Mouse (Mus musculus): ENCODE measurements around the gene Olfr164. TPM values are rescaled to one million over a fixed set of nuclear protein-coding genes. Genes with fewer than 3 reads are reported as not detected.

The Olfr164 gene
- polyA plus RNA-seq (2012; fragmentation: generic; extraction: Trizol): not detected
- long read RNA-seq, experiment 1: 0 reads
- long read RNA-seq, experiment 2: 0 reads

DNA sequence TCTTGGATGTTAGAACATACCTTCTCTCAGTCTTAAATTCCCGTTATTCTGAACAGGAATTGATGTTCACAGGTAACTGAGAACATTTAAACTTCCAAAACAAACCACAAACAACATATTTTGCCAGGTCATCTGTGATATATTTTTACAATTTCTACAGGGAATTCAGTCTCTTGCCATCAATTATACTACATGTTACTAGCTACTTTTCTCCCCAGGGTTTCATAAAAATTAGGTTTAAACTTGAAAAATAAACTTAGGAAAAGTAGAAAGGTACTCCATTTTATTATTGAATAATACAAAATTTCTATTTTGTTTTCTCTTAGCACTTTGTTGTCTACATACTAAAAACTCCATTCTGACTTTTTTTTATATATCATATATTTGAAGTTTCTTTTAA, at the start of gene Olfr164:
Gene Olfr164, minus strand, starts transcription at position 101 of the 400 bp plus-strand sequence.
- TF ChIP-seq CTCF (IDR thresholded peaks at IDR 0.05; ENCODE audit: control insufficient read depth, insufficient read depth, insufficient read length): no peak
- TF ChIP-seq MAX (IDR thresholded peaks at IDR 0.05): no peak
- TF ChIP-seq CEBPB (IDR thresholded peaks at IDR 0.05; ENCODE audit: low read depth): no peak
- TF ChIP-seq MYOD1 (IDR thresholded peaks at IDR 0.05; ENCODE audit: control insufficient read depth, insufficient read length, low read depth): no peak
- no peak for TF ChIP-seq MYOG (IDR thresholded peaks at IDR 0.05; ENCODE audit: control insufficient read depth, extremely low read depth, insufficient read length)
- no peak for TF ChIP-seq FOSL1 (IDR thresholded peaks at IDR 0.05; ENCODE audit: insufficient read depth, low read length, poor library complexity, severe bottlenecking)
- TF ChIP-seq USF1 (IDR thresholded peaks at IDR 0.05; ENCODE audit: low read depth): no peak
- Histone ChIP-seq H3K27me3 (ENCODE audit: control insufficient read depth, insufficient read depth, insufficient read length) (no peaks in the 10 kb centered on the region), H3ac (ENCODE audit: control insufficient read depth, insufficient read length, low read depth) (no peak within 1 kb of the TSS), H3K79me2 (ENCODE audit: control insufficient read depth, insufficient read depth) (no peaks in the 10 kb centered on the region), H3K79me3 (ENCODE audit: low read depth) (no peaks in the 10 kb centered on the region), H3K4me3 (ENCODE audit: insufficient read depth, poor library complexity, severe bottlenecking) (no peak within 1 kb of the TSS), H3K36me3 (ENCODE audit: control insufficient read depth, insufficient read depth) (no peaks in the 10 kb centered on the region)

DNA sequence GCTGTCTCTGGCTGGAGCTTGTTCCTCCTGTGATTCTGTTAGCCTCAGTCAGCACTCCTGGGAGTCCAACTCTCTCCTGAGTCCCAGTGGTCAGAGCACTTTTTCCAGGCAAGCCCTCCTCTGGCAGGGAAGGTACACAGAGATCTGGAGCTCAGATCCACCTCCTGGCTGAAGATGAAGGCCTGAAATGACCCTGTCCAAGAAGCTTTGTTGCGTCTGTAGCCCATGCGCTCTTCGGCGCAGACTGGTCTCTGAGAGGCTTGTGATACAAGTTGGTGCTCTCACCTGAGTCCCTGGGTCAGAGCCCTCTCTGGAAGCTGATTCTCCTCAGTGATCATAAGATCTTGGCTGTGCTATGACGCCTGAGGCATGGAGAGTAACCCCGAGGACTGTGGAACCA, 35.2 kb upstream of the Olfr164 start:
- H3K36me3 ChIP-seq (ENCODE audit: control insufficient read depth, insufficient read depth): no peaks in the 10 kb centered on the region

DNA sequence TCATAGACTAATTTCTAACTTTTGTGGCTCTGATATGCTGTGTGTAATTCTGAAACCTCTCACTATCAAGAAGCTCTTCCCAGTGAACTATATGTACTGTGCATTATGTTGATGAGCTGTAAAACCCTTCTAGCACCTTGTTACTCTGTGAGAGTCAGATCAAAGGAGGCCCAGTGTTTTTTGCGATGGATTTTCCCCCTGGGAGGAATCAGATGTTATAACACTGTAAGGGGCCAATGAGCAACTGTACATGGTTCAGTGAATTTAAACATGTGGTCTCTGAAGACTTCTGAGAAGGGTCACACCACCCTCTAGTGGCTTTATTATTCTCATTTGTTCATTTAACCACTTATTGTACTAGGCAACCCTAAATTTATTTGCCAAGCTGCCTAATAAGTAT, 50.6 kb downstream of the Olfr164 start:
- Histone ChIP-seq H3K79me2 (ENCODE audit: control insufficient read depth, insufficient read depth) (no peaks in the 10 kb centered on the region), H3ac (ENCODE audit: control insufficient read depth, insufficient read length, low read depth) (no peak overlapping the region), H3K27me3 (ENCODE audit: control insufficient read depth, insufficient read depth, insufficient read length) (no peaks in the 10 kb centered on the region), H3K79me3 (ENCODE audit: low read depth) (no peaks in the 10 kb centered on the region), H3K36me3 (ENCODE audit: control insufficient read depth, insufficient read depth) (no peaks in the 10 kb centered on the region), H3K4me3 (ENCODE audit: insufficient read depth, poor library complexity, severe bottlenecking) (no peak overlapping the region)
- TF ChIP-seq FOSL1 (IDR thresholded peaks at IDR 0.05; ENCODE audit: insufficient read depth, low read length, poor library complexity, severe bottlenecking): no peak

More for the DNA sequence above, 35.2 kb upstream of the Olfr164 start:
- Histone ChIP-seq H3ac (ENCODE audit: control insufficient read depth, insufficient read length, low read depth) (no peak overlapping the region), H3K79me3 (ENCODE audit: low read depth) (no peaks in the 10 kb centered on the region), H3K4me3 (ENCODE audit: insufficient read depth, poor library complexity, severe bottlenecking) (no peak overlapping the region), H3K79me2 (ENCODE audit: control insufficient read depth, insufficient read depth) (no peaks in the 10 kb centered on the region), H3K27me3 (ENCODE audit: control insufficient read depth, insufficient read depth, insufficient read length) (no peaks in the 10 kb centered on the region)
- TF ChIP-seq CTCF (IDR thresholded peaks at IDR 0.05; ENCODE audit: control insufficient read depth, insufficient read depth, insufficient read length) (no peak), MYOD1 (IDR thresholded peaks at IDR 0.05; ENCODE audit: control insufficient read depth, insufficient read length, low read depth) (no peak), FOSL1 (IDR thresholded peaks at IDR 0.05; ENCODE audit: insufficient read depth, low read length, poor library complexity, severe bottlenecking) (no peak), MYOG (IDR thresholded peaks at IDR 0.05; ENCODE audit: control insufficient read depth, extremely low read depth, insufficient read length) (no peak), MAX (IDR thresholded peaks at IDR 0.05) (no peak), USF1 (IDR thresholded peaks at IDR 0.05; ENCODE audit: low read depth) (no peak), CEBPB (IDR thresholded peaks at IDR 0.05; ENCODE audit: low read depth) (no peak)

DNA sequence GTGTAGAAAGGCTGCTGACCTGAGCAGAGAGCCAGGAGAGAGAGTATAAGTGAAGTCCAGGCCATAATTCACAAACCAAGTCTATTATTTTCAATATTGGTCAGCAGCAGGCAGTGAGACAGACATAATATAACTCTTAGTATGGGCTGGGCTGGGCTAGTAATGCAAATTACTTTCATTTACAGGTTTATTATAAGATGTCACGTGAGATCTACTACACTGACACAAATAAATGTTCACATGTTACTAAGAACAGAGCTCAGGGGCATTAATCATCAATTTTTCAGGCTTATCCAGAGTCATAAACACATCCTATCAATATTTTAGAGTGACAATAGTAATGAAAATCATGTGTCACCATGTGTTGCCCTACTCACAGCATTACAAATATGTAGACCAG, 53.1 kb downstream of the Olfr164 start:
- no peaks in the 10 kb centered on the region for H3K36me3 ChIP-seq (ENCODE audit: control insufficient read depth, insufficient read depth)
- no peaks in the 10 kb centered on the region for H3K79me2 ChIP-seq (ENCODE audit: control insufficient read depth, insufficient read depth)
- H3K4me3 ChIP-seq (ENCODE audit: insufficient read depth, poor library complexity, severe bottlenecking): no peak overlapping the region
- H3K27me3 ChIP-seq (ENCODE audit: control insufficient read depth, insufficient read depth, insufficient read length): no peaks in the 10 kb centered on the region
- H3ac ChIP-seq (ENCODE audit: control insufficient read depth, insufficient read length, low read depth): no peak overlapping the region
- no peaks in the 10 kb centered on the region for H3K79me3 ChIP-seq (ENCODE audit: low read depth)
- TF ChIP-seq USF1 (IDR thresholded peaks at IDR 0.05; ENCODE audit: low read depth): no peak
- no peak for TF ChIP-seq MYOG (IDR thresholded peaks at IDR 0.05; ENCODE audit: control insufficient read depth, extremely low read depth, insufficient read length)
- TF ChIP-seq MYOD1 (IDR thresholded peaks at IDR 0.05; ENCODE audit: control insufficient read depth, insufficient read length, low read depth): no peak
- no peak for TF ChIP-seq MAX (IDR thresholded peaks at IDR 0.05)
- TF ChIP-seq CTCF (IDR thresholded peaks at IDR 0.05; ENCODE audit: control insufficient read depth, insufficient read depth, insufficient read length): no peak
- TF ChIP-seq CEBPB (IDR thresholded peaks at IDR 0.05; ENCODE audit: low read depth): no peak
- TF ChIP-seq FOSL1 (IDR thresholded peaks at IDR 0.05; ENCODE audit: insufficient read depth, low read length, poor library complexity, severe bottlenecking): no peak

DNA sequence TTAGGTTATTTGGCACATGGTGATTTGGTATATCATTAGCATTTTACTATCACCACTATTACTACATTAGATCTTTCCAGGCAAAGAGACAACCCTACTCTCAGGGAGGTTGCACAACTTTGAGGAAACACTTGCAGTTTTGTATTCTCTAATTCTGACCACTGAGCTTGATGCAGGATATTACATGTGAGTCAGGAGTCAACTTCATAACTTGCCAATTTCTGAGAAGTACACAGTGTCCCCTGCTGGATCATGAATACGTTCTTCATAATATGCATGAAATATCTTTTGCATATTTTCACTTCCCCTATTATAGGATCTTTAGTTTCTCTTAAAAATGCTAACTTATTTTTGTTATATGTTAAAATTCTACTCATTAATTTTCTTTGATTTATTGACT, 68.0 kb downstream of the Olfr164 start:
- Histone ChIP-seq H3ac (ENCODE audit: control insufficient read depth, insufficient read length, low read depth) (no peak overlapping the region), H3K4me3 (ENCODE audit: insufficient read depth, poor library complexity, severe bottlenecking) (no peak overlapping the region), H3K27me3 (ENCODE audit: control insufficient read depth, insufficient read depth, insufficient read length) (no peaks in the 10 kb centered on the region), H3K79me2 (ENCODE audit: control insufficient read depth, insufficient read depth) (no peaks in the 10 kb centered on the region), H3K79me3 (ENCODE audit: low read depth) (no peaks in the 10 kb centered on the region), H3K36me3 (ENCODE audit: control insufficient read depth, insufficient read depth) (no peaks in the 10 kb centered on the region)
- no peak for TF ChIP-seq FOSL1 (IDR thresholded peaks at IDR 0.05; ENCODE audit: insufficient read depth, low read length, poor library complexity, severe bottlenecking)
- no peak for TF ChIP-seq CEBPB (IDR thresholded peaks at IDR 0.05; ENCODE audit: low read depth)
- no peak for TF ChIP-seq CTCF (IDR thresholded peaks at IDR 0.05; ENCODE audit: control insufficient read depth, insufficient read depth, insufficient read length)
- no peak for TF ChIP-seq MYOG (IDR thresholded peaks at IDR 0.05; ENCODE audit: control insufficient read depth, extremely low read depth, insufficient read length)
- no peak for TF ChIP-seq MAX (IDR thresholded peaks at IDR 0.05)
- no peak for TF ChIP-seq MYOD1 (IDR thresholded peaks at IDR 0.05; ENCODE audit: control insufficient read depth, insufficient read length, low read depth)

DNA sequence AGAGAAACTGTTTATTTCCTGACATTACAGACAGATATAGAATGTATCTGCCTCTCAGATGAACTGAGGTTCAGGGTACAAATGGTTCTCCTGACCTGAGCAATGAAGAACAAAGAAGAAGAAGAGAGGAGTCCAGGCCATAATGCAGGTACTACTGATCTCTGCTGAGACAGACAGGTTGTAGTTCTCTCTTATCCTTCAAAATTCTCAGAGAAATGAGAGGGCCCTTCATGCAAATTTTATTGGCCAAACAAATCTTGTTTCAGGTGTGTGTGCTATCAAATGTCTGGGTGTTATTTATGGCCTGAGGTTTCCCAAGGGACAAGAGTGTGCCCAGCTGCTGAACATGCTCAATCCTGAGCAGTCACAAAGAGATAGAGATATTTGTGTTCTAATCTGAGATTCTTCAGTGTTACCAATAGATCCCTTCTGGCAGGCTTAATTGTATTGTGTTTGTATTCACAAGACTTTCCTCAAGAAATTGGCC, 72.3 kb downstream of the Olfr164 start:
- Histone ChIP-seq H3K4me3 (ENCODE audit: insufficient read depth, poor library complexity, severe bottlenecking) (no peak overlapping the region), H3K27me3 (ENCODE audit: control insufficient read depth, insufficient read depth, insufficient read length) (no peaks in the 10 kb centered on the region), H3K79me2 (ENCODE audit: control insufficient read depth, insufficient read depth) (no peaks in the 10 kb centered on the region), H3K36me3 (ENCODE audit: control insufficient read depth, insufficient read depth) (no peaks in the 10 kb centered on the region), H3ac (ENCODE audit: control insufficient read depth, insufficient read length, low read depth) (no peak overlapping the region), H3K79me3 (ENCODE audit: low read depth) (no peaks in the 10 kb centered on the region)
- TF ChIP-seq MAX (IDR thresholded peaks at IDR 0.05): no peak
- TF ChIP-seq FOSL1 (IDR thresholded peaks at IDR 0.05; ENCODE audit: insufficient read depth, low read length, poor library complexity, severe bottlenecking): no peak
- no peak for TF ChIP-seq MYOG (IDR thresholded peaks at IDR 0.05; ENCODE audit: control insufficient read depth, extremely low read depth, insufficient read length)
- no peak for TF ChIP-seq CEBPB (IDR thresholded peaks at IDR 0.05; ENCODE audit: low read depth)
- no peak for TF ChIP-seq USF1 (IDR thresholded peaks at IDR 0.05; ENCODE audit: low read depth)
- TF ChIP-seq CTCF (IDR thresholded peaks at IDR 0.05; ENCODE audit: control insufficient read depth, insufficient read depth, insufficient read length): no peak
- TF ChIP-seq MYOD1 (IDR thresholded peaks at IDR 0.05; ENCODE audit: control insufficient read depth, insufficient read length, low read depth): no peak
